Mouse (Mus musculus): ENCODE measurements around the gene Foxn3. TPM values are rescaled to one million over a fixed set of nuclear protein-coding genes. Genes with fewer than 3 reads are reported as not detected.

Gene Foxn3
- polyA plus RNA-seq, 1 experiment from 2014 or later: 54.0 TPM

DNA sequence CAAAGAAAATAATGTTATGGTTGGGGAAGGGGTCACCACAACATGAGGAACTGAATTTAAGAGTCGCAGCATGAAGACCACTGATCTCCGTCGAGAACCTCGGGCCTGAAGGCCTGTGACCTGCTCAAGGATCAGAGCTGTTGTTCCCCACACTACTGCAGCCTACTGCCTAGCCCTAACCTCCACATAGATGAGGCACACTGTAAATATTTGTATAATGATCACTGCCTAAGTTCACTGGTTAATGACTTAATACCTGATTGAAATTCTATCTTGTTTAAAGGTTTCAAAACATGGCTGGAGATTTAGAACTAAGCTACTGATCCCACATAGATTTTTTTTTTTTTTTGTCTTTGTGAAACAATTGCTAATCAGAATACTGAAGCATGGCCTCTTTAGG is 61.2 kb downstream of the Foxn3 start:
- Histone ChIP-seq H3K4me3 (replicated peaks; ENCODE audit: low read depth, low read length) (no peak overlapping the region), H3K9me3 (replicated peaks; ENCODE audit: low read length) (no peaks in the 10 kb centered on the region), H3K36me3 (ENCODE audit: insufficient read depth, low read length) (no peaks in the 10 kb centered on the region), H3K27ac (no peak overlapping the region), H3K27me3 (ENCODE audit: insufficient read depth, low read length) (no peaks in the 10 kb centered on the region), H3K4me2 (ENCODE audit: low read length) (no peak overlapping the region), H3K9ac (ENCODE audit: low read depth, low read length) (no peak overlapping the region), H3K4me1 (replicated peaks; ENCODE audit: insufficient read depth, low read length) (no peaks in the 10 kb centered on the region)
- no peak for DNase-seq (ENCODE audit: low spot score)
- no peak for TF ChIP-seq CTCF (IDR thresholded peaks at IDR 0.05; ENCODE audit: low read depth)
- 83% methylated on average over 4 of the region's 4 CpGs for WGBS
- ATAC-seq (replicated peaks; ENCODE audit: low FRiP score, low read depth): no peak

DNA sequence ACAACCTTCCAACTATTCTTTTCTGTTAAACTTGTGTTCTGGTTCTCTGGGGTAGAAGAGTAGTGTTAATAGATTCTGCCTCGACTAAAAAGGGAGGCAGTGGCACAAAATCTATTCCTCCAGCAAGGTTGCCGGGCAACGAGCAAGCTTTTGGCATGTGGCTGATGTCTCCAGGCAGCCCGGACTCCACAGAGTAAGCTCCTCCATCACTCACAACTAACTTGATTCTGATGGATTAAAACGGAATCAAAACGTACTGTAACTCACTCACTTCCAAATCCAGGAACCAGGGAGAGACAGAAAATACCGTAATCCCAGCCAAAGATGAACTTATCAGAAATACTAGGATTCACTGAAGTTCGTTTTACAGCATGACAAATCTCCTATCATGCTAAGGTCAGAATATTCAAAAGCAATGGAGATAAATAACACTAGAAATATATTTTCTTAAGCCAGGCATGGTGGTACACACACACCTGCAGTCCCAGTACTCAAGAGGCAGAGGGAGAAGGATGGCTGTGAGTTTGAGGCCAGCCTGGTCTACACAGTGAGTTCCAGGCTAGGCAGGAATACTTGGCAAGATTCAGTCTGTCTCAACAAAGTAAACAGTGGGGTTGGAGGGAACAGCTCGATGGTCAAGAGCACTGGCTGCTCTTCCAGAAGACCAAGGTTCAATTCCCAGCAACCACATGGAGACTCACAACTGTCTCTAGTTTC is 64.2 kb downstream of the Foxn3 start:
- H3K4me3 ChIP-seq (replicated peaks; ENCODE audit: low read depth, low read length): no peak overlapping the region
- no peak for ATAC-seq (replicated peaks; ENCODE audit: low FRiP score, low read depth)
- H3K4me2 ChIP-seq (ENCODE audit: low read length): no peak overlapping the region
- 74% methylated on average over 9 of the region's 9 CpGs for WGBS
- H3K36me3 ChIP-seq (ENCODE audit: insufficient read depth, low read length): no peaks in the 10 kb centered on the region
- no peaks in the 10 kb centered on the region for H3K9me3 ChIP-seq (replicated peaks; ENCODE audit: low read length)
- no peak for DNase-seq (ENCODE audit: low spot score)
- H3K27me3 ChIP-seq (ENCODE audit: insufficient read depth, low read length): no peaks in the 10 kb centered on the region
- H3K9ac ChIP-seq (ENCODE audit: low read depth, low read length): no peak overlapping the region
- no peak overlapping the region for H3K27ac ChIP-seq
- no peaks in the 10 kb centered on the region for H3K4me1 ChIP-seq (replicated peaks; ENCODE audit: insufficient read depth, low read length)
- no peak for TF ChIP-seq CTCF (IDR thresholded peaks at IDR 0.05; ENCODE audit: low read depth)

DNA sequence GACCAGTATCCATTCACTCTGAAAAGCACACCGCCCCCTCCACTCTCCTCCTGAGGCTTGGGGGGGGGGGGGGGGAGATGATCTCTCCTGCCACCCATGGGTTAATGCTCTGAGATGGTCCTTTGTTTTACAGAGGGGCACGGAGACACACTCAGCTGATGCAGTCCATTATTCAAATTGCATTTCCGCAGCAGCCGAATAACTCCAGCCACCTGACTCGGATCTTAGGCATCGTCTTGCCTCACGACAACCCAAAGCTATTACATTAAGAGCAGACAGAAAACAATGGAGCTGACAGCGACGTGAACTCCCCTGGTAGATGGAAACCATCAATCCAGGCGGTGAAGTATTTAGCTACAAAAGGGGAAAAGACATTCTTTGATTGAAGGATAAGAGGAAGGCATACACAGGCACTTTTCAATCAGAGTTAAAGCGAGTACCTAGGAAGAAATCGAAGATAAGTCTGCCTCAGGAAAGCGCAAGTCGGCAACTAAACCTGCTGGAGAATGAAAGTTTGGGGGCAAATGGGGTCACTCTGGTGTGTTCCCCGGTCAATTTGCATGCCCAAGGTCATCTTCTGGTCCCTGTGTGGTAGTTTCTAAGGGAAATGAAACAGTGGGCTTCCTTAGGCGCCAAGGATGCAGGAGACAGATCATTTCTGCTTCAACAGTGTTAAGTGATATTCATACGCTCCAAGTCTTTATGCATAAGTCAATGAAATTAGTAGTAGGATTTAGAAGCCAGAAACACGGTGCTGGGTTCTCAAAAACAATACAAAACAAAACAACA is 65.0 kb downstream of the Foxn3 start:
- H3K9ac ChIP-seq (ENCODE audit: low read depth, low read length): no peak overlapping the region
- DNase-seq (ENCODE audit: low spot score): no peak
- no peak for TF ChIP-seq CTCF (IDR thresholded peaks at IDR 0.05; ENCODE audit: low read depth)

DNA sequence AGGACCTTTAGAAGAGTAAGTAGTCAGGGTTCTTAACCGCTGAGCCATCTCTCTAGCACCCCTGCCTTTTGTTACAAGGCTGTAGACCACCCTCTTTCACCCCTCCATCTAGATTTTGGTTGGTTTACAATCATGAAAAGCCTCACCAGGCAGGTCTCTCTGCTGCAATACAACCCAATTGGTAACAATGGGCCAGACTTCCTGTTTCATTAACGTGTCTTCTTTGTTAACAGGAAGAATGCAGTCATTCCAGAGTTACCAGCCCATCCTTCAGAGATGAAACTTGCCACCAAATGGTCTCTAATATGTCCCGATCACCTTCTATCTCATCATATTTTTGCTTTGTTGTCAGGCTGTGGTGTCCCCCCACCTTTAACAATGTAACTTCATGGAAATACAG is 66.4 kb downstream of the Foxn3 start:
- no peaks in the 10 kb centered on the region for H3K4me1 ChIP-seq (replicated peaks; ENCODE audit: insufficient read depth, low read length)
- no peaks in the 10 kb centered on the region for H3K27me3 ChIP-seq (ENCODE audit: insufficient read depth, low read length)
- no peaks in the 10 kb centered on the region for H3K36me3 ChIP-seq (ENCODE audit: insufficient read depth, low read length)
- no peak overlapping the region for H3K4me3 ChIP-seq (replicated peaks; ENCODE audit: low read depth, low read length)
- H3K27ac ChIP-seq: no peak overlapping the region
- H3K9me3 ChIP-seq (replicated peaks; ENCODE audit: low read length): no peaks in the 10 kb centered on the region
- ATAC-seq (replicated peaks; ENCODE audit: low FRiP score, low read depth) (no peak), DNase-seq (ENCODE audit: low spot score) (no peak)
- WGBS: 82% methylated on average over 3 of the region's 3 CpGs
- H3K9ac ChIP-seq (ENCODE audit: low read depth, low read length): no peak overlapping the region
- no peak overlapping the region for H3K4me2 ChIP-seq (ENCODE audit: low read length)
- TF ChIP-seq CTCF (IDR thresholded peaks at IDR 0.05; ENCODE audit: low read depth): no peak

More for the DNA sequence above, 65.0 kb downstream of the Foxn3 start:
- H3K27me3 ChIP-seq (ENCODE audit: insufficient read depth, low read length): no peaks in the 10 kb centered on the region
- 60% methylated on average over 18 of the region's 18 CpGs for WGBS
- ATAC-seq (replicated peaks; ENCODE audit: low FRiP score, low read depth): no peak
- no peak overlapping the region for H3K4me3 ChIP-seq (replicated peaks; ENCODE audit: low read depth, low read length)
- H3K4me2 ChIP-seq (ENCODE audit: low read length): no peak overlapping the region
- no peaks in the 10 kb centered on the region for H3K9me3 ChIP-seq (replicated peaks; ENCODE audit: low read length)
- H3K36me3 ChIP-seq (ENCODE audit: insufficient read depth, low read length): no peaks in the 10 kb centered on the region
- H3K4me1 ChIP-seq (replicated peaks; ENCODE audit: insufficient read depth, low read length): no peaks in the 10 kb centered on the region
- no peak overlapping the region for H3K27ac ChIP-seq

DNA sequence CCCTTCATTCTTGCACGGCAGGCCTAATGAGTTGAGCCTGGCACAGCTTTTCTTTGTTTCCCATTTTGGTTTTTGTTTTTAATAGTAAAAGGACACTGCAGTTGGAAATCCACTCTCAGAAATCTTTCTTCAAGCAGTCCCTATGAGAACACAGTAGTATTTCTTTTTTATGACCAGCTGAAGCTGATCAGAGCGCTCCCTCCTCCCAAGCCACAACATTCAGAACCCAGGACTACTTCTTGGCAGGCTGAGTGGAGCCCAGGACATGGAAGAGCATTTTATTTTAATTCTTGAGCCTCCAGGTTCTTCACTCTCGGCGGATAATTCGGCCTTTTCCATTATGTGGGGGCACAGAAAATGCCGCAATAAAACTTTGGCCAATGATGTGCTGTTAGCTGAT is 73.2 kb downstream of the Foxn3 start:
- Histone ChIP-seq H3K27me3 (ENCODE audit: insufficient read depth, low read length) (no peaks in the 10 kb centered on the region), H3K36me3 (ENCODE audit: insufficient read depth, low read length) (no peaks in the 10 kb centered on the region), H3K9me3 (replicated peaks; ENCODE audit: low read length) (no peaks in the 10 kb centered on the region), H3K27ac (peak overlapping the region; percentile 36; the same call in 1 of the 2 replicates), H3K4me3 (replicated peaks; ENCODE audit: low read depth, low read length) (no peak overlapping the region), H3K4me2 (ENCODE audit: low read length) (peak overlapping the region; percentile 36; the same call in 1 of the 2 replicates), H3K9ac (ENCODE audit: low read depth, low read length) (no peak overlapping the region), H3K4me1 (replicated peaks; ENCODE audit: insufficient read depth, low read length) (0 out of 2 replicates have a peak, but pooled peaks cover 7% of the 10 kb centered on the region)
- ATAC-seq (replicated peaks; ENCODE audit: low FRiP score, low read depth) (no peak), DNase-seq (ENCODE audit: low spot score) (peak; percentile 91)
- no peak for TF ChIP-seq CTCF (IDR thresholded peaks at IDR 0.05; ENCODE audit: low read depth)
- WGBS: 43% methylated on average over 6 of the region's 6 CpGs

DNA sequence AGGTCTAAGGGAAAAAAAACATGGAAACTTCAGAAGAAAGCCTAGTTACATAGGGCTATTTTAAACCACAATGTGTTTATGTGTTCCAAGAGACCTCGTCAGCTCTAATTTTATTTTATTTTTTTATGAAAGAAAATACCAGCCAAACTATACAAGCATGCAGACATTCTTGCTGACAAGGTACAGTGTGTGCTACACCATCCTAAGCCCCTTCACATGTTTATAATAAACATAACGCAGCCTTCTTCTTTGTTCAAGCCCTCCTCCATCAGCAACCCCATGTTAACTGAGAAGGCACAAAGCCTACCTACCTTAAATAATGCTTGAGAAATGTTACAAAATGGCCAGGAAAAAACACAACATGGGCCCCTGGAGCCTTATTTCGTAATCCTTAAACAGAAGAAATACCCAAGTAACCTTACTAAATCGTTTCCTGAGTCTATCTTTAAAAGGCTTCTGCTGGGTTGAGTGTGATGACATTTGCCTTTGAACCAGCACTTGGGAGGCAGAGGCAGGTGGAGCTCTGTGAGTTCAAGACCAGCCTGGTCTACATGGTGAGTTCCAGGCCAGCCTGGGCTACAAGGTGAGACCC is 74.3 kb downstream of the Foxn3 start:
- no peaks in the 10 kb centered on the region for H3K9me3 ChIP-seq (replicated peaks; ENCODE audit: low read length)
- H3K27ac ChIP-seq: no peak overlapping the region
- H3K4me1 ChIP-seq (replicated peaks; ENCODE audit: insufficient read depth, low read length): 0 out of 2 replicates have a peak, but pooled peaks cover 7% of the 10 kb centered on the region
- 80% methylated on average over 4 of the region's 4 CpGs for WGBS
- no peaks in the 10 kb centered on the region for H3K27me3 ChIP-seq (ENCODE audit: insufficient read depth, low read length)
- ATAC-seq (replicated peaks; ENCODE audit: low FRiP score, low read depth): no peak
- no peak overlapping the region for H3K4me2 ChIP-seq (ENCODE audit: low read length)
- no peaks in the 10 kb centered on the region for H3K36me3 ChIP-seq (ENCODE audit: insufficient read depth, low read length)
- DNase-seq (ENCODE audit: low spot score): no peak
- no peak for TF ChIP-seq CTCF (IDR thresholded peaks at IDR 0.05; ENCODE audit: low read depth)
- H3K4me3 ChIP-seq (replicated peaks; ENCODE audit: low read depth, low read length): no peak overlapping the region
- no peak overlapping the region for H3K9ac ChIP-seq (ENCODE audit: low read depth, low read length)
